Mouse (Mus musculus): ENCODE data around the gene Erp27.
"Not testable (repeated sequence)": the region's sequence is repeated elsewhere in the genome, so short reads cannot be mapped to it uniquely, and the experiment has no call there.

Erp27 gene

GRCm38 (mm10) chr6:136906937-136907293, 15.1 kb downstream of the Erp27 start:
- no peak for DNase-seq (ENCODE audit: low read depth)

- no peak for DNase-seq (ENCODE audit: low read depth)
Observed at GRCm38 (mm10) chr6:136906283-136906936, 15.6 kb downstream of the Erp27 start.

- DNase-seq (ENCODE audit: low read depth), result no peak
Observed at GRCm38 (mm10) chr6:136903885-136904470, 18.0 kb downstream of the Erp27 start.

- peak; percentile 53 for DNase-seq (ENCODE audit: low read depth)
Observed at GRCm38 (mm10) chr6:136902527-136902926, 19.5 kb downstream of the Erp27 start.

- no peak for DNase-seq (ENCODE audit: low read depth)
Observed at GRCm38 (mm10) chr6:136901010-136901409, 21.0 kb downstream of the Erp27 start.

- DNase-seq (ENCODE audit: low read depth), result no peak
Observed at GRCm38 (mm10) chr6:136900369-136901009, 21.5 kb downstream of the Erp27 start.

GRCm38 (mm10) chr6:136898954-136899353, 23.0 kb downstream of the Erp27 start:
- DNase-seq (ENCODE audit: low read depth), result peak; percentile 38

- no peak for DNase-seq (ENCODE audit: low read depth)
Observed at GRCm38 (mm10) chr6:136898222-136898621, 23.8 kb downstream of the Erp27 start.

- no peak for DNase-seq (ENCODE audit: low read depth)
Observed at GRCm38 (mm10) chr6:136897789-136898188, 24.2 kb downstream of the Erp27 start.

GRCm38 (mm10) chr6:136894532-136895339, 27.2 kb downstream of the Erp27 start:
- no peak for DNase-seq (ENCODE audit: low read depth)

GRCm38 (mm10) chr6:136892002-136892401, 30.0 kb downstream of the Erp27 start:
- no peak for DNase-seq (ENCODE audit: low read depth)

GRCm38 (mm10) chr6:136889554-136889953, 32.4 kb downstream of the Erp27 start:
- no peak for DNase-seq (ENCODE audit: low read depth)

GRCm38 (mm10) chr6:136889067-136889466, 32.9 kb downstream of the Erp27 start:
- DNase-seq (ENCODE audit: low read depth), result no peak

GRCm38 (mm10) chr6:136887854-136888253, 34.1 kb downstream of the Erp27 start:
- DNase-seq (ENCODE audit: low read depth), result no peak

- not testable (repeated sequence) for DNase-seq (ENCODE audit: low read depth)
Observed at GRCm38 (mm10) chr6:136884766-136885165, 37.2 kb downstream of the Erp27 start.

GRCm38 (mm10) chr6:136883961-136884360, 38.0 kb downstream of the Erp27 start:
- DNase-seq (ENCODE audit: low read depth), result no peak

GRCm38 (mm10) chr6:136883431-136883915, 38.5 kb downstream of the Erp27 start:
- DNase-seq (ENCODE audit: low read depth), result no peak

- no peak for DNase-seq (ENCODE audit: low read depth)
Observed at GRCm38 (mm10) chr6:136881678-136882077, 40.3 kb downstream of the Erp27 start.

GRCm38 (mm10) chr6:136875670-136876069, 46.3 kb downstream of the Erp27 start, which contains the start of gene Mgp:
Mgp (minus strand) TSS chr6:136875823.
- no peak for DNase-seq (ENCODE audit: low read depth)

- DNase-seq (ENCODE audit: low read depth), result no peak
Observed at GRCm38 (mm10) chr6:136874599-136874998, 47.4 kb downstream of the Erp27 start.

- DNase-seq (ENCODE audit: low read depth), result no peak
Observed at GRCm38 (mm10) chr6:136868921-136869320, 53.1 kb downstream of the Erp27 start.

GRCm38 (mm10) chr6:136866150-136866549, 55.8 kb downstream of the Erp27 start:
- DNase-seq (ENCODE audit: low read depth), result no peak

Data from naive thymus-derived CD4-positive, alpha-beta T cell, adult 2 months (primary cell).